Mouse (Mus musculus): Measurements from ENCODE around the gene Sucla2. TPM values are rescaled to one million over a fixed set of nuclear protein-coding genes. Genes with fewer than 3 reads are reported as not detected.
A peak's percentile ranks its signal among the peaks of the same experiment; 100 is the strongest.
"Not testable (repeated sequence)": the region's sequence is repeated elsewhere in the genome, so short reads cannot be mapped to it uniquely, and the experiment has no call there.

Sucla2 gene
- polyA plus RNA-seq, 1 experiment from 2014 or later = 113 TPM

DNA sequence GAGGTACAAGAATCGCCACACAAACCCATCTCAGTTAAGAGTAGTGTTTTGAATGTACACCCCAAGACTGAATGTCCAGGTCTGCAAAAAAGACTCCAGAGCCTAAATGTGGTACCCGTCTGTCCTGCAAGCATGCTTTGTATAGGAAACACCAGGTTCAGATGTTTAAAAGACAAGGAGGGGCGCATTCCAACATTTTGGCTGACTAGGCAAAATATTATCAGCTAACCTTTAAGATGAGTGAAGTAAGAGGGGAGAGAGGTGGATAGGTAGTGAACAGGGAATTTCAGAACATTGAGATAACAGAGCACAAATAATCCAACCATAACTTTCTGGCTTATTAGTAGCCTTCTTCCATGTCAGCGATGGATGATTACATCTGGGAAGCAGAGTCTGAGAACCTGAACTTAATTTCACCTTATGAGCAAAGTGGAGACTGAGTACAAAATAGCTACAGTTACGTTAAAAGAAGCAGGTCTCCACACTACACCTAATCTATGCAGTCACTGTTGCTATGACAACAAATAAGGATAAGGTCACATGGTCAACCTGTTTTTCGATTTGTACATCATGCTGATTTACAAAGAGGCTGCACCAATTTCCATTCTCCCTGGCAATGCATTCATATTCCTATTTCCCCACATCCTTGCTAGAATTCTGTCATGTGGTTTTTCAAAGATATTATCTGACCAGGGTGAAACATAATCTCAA, 8.8 kb downstream of the Sucla2 start:
- ATAC-seq (ENCODE audit: low FRiP score, low read depth) = no peak
- H3K4me2 ChIP-seq (replicated peaks) = no peak overlapping the region
- H3K4me1 ChIP-seq = no peaks in the 10 kb centered on the region
- H3K4me3 ChIP-seq = no peak overlapping the region
- no peaks in the 10 kb centered on the region for H3K36me3 ChIP-seq
- H3K27ac ChIP-seq = no peak overlapping the region
- 73% methylated on average over 6 of the region's 6 CpGs for whole genome bisulfite sequencing
- H3K9me3 ChIP-seq = no peaks in the 10 kb centered on the region
- H3K9ac ChIP-seq = no peak overlapping the region
- no peaks in the 10 kb centered on the region for H3K27me3 ChIP-seq (replicated peaks)

DNA sequence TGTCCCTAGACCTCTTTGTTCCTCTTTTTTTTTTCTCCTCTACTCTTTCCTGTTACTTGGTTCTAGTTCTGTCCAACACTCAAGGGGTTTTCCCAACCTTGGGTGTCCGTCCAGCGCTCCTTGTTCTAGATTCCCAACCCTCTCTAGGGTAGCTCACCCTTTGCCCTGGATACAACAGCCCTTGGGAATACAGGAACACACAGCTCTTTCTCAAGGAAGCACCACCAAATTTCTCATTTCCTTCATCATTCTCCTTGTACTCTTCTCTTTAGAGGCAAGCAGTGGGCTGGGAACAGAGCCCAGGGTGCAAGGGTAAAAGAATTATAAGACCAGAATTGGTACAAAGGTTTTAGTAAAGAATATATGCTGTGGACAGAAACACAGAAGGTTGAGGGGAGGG, 10.5 kb downstream of the Sucla2 start:
- 95% methylated on average over 2 of the region's 2 CpGs for WGBS
- Histone ChIP-seq H3K36me3 (no peaks in the 10 kb centered on the region), H3K9me3 (no peaks in the 10 kb centered on the region), H3K27ac (no peak overlapping the region), H3K9ac (no peak overlapping the region), H3K27me3 (replicated peaks) (no peaks in the 10 kb centered on the region), H3K4me2 (replicated peaks) (no peak overlapping the region), H3K4me1 (no peaks in the 10 kb centered on the region), H3K4me3 (no peak overlapping the region)
- no peak for ATAC-seq (ENCODE audit: low FRiP score, low read depth)

DNA sequence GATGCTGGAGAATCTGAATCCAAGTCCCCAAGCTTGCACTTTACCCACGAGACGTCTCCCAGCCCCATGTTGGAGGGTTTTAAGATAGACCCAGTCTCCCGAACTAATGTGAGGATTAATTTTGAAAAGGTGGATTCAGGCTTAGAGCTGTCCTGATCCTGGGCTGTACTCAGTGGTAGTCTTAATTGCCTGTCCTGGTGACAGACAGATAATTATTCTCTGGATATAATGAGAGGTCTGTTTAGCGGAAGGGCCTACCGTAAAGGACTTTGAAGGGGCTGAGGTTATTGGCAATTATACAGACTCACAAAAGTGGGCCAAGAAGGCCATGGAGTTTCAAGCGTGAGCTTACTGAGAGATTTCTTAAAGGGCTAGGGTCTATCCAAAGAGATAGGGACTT, 18.7 kb downstream of the Sucla2 start:
- H3K4me3 ChIP-seq = no peak overlapping the region
- no peak overlapping the region for H3K9ac ChIP-seq
- H3K27me3 ChIP-seq (replicated peaks) = no peaks in the 10 kb centered on the region
- no peaks in the 10 kb centered on the region for H3K4me1 ChIP-seq
- WGBS = 64% methylated on average over 6 of the region's 6 CpGs
- H3K9me3 ChIP-seq = no peaks in the 10 kb centered on the region
- no peaks in the 10 kb centered on the region for H3K36me3 ChIP-seq
- no peak for ATAC-seq (ENCODE audit: low FRiP score, low read depth)
- H3K4me2 ChIP-seq (replicated peaks) = no peak overlapping the region
- H3K27ac ChIP-seq = no peak overlapping the region

DNA sequence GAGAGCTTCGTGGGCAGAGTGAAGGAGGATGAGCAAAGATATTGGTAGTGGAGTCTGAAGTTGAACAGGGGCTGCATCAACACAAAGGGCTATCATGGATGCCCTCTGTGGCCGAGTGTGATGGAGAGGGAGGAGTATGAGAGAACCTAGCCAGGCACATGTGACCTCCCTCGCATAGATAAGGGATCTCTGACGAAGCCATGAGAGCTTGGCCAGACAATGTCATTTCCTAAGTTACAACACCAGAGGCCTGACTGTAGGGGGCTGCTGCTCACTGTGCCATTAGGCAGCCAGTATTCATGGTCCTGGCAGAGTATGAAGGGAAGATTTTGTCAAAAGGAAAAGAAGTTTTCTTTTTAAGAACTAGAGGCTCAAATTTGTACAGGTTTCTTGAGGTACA, 21.9 kb downstream of the Sucla2 start:
- ATAC-seq (ENCODE audit: low FRiP score, low read depth) = no peak
- Histone ChIP-seq H3K27me3 (replicated peaks) (no peaks in the 10 kb centered on the region), H3K4me1 (no peaks in the 10 kb centered on the region), H3K9ac (no peak overlapping the region), H3K36me3 (no peaks in the 10 kb centered on the region), H3K9me3 (no peaks in the 10 kb centered on the region), H3K4me3 (no peak overlapping the region), H3K4me2 (replicated peaks) (no peak overlapping the region), H3K27ac (no peak overlapping the region)
- 74% methylated on average over 4 of the region's 4 CpGs for WGBS

DNA sequence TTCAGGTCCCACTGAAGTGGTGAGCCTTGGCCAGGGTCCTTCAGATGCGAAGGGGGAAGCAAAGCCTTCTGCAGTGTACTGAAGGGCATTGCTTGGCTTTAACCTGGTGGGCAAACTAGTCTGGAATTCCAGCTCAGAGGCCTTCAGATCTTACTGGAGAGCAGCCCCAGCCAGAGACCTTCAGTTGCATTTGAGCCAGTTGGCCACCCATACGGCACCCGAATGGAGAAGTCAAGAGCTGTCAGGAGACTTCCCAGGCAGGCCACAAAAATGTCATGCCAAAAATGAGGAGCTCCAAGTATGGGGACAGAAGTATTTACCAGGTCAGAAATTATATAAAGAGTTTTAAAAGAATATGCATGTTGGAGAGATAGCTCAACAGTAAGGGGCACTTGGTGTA, 22.9 kb downstream of the Sucla2 start, which contains the start of gene Nudt15:
Gene Nudt15, minus strand, starts transcription at position 192 of the 400 bp plus-strand sequence.
- Histone ChIP-seq H3K27me3 (replicated peaks) (no peaks in the 10 kb centered on the region), H3K4me2 (replicated peaks) (no peak within 1 kb of the TSS), H3K4me1 (no peaks in the 10 kb centered on the region), H3K9ac (no peak within 1 kb of the TSS), H3K9me3 (no peaks in the 10 kb centered on the region), H3K27ac (no peak within 1 kb of the TSS), H3K4me3 (no peak within 1 kb of the TSS), H3K36me3 (no peaks in the 10 kb centered on the region)
- 94% methylated on average over 3 of the region's 3 CpGs for WGBS
- ATAC-seq (ENCODE audit: low FRiP score, low read depth) = no peak

DNA sequence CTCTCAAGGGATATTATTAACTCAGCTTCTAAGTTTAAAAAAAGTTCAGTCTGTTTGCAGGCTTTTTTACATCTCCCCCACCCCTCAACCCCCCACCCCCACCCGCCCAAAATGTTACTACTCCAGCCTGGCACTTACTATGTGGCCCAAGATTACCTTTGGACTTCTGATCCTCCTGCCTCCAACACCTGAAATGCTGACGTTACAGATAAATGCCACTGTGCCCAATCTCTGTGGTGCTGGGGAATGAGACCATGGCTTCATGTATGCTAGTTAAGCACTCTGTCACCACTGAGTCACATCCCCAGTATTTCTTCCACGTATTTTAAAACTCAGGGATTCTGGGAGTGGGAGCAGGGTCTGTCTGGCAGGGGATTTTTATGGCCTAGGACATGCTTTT, 25.2 kb downstream of the Sucla2 start:
- Histone ChIP-seq H3K9ac (no peak overlapping the region), H3K9me3 (no peaks in the 10 kb centered on the region), H3K4me2 (replicated peaks) (no peak overlapping the region), H3K4me1 (peaks cover 7% of the 10 kb centered on the region), H3K4me3 (no peak overlapping the region), H3K36me3 (peaks cover under 1% of the 10 kb centered on the region; the same call in 1 of the 2 replicates), H3K27me3 (replicated peaks) (no peaks in the 10 kb centered on the region), H3K27ac (no peak overlapping the region)
- no peak for ATAC-seq (ENCODE audit: low FRiP score, low read depth)
- WGBS = 59% methylated on average over 3 of the region's 3 CpGs

DNA sequence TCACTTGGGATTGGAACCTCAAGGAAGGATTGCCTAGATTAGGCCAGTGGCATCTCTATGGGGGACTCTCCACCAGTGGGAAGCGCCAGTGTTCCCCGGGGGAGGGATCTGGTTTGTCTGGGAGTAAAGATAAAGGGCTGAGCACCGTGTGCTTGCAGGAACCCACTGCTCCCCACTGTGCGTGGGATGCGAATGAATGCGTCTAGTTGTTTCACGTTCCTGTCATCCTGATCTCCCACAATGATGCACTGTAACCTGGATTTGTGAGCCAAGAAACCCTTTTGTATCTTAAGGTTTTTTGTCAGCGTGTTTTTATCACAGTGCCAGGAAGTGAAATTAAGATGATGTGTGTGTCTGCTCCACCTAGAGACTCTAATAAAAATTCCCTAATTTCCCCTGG, 25.6 kb downstream of the Sucla2 start:
- Histone ChIP-seq H3K4me2 (replicated peaks) (no peak overlapping the region), H3K4me3 (no peak overlapping the region), H3K36me3 (peaks cover 5% of the 10 kb centered on the region; the same call in 1 of the 2 replicates), H3K9me3 (no peaks in the 10 kb centered on the region), H3K4me1 (peaks cover 7% of the 10 kb centered on the region), H3K9ac (no peak overlapping the region), H3K27ac (no peak overlapping the region), H3K27me3 (replicated peaks) (no peaks in the 10 kb centered on the region)
- ATAC-seq (ENCODE audit: low FRiP score, low read depth) = no peak
- 50% methylated on average over 8 of the region's 8 CpGs for WGBS

DNA sequence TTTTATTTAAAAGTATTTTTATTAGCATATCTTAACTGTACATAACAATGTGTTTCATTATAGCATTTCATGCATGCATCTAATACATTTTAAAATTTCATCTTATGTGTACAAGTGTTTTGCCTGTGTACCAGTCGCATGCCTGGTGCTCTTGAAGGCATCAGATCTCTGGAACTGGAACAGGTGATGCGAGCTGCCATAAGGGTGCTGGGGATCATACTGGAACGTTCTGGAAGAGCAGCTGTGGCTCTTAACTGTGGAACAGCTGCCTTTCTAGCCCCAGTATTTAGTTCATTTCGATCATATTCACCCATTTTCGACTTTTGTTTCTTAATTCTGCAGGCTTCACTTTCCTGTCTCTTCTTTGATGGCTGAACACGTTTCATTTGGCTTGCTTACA, 26.0 kb downstream of the Sucla2 start:
- Histone ChIP-seq H3K36me3 (peaks cover 10% of the 10 kb centered on the region; the same call in 1 of the 2 replicates), H3K4me1 (peaks cover 7% of the 10 kb centered on the region), H3K9ac (no peak overlapping the region), H3K9me3 (no peaks in the 10 kb centered on the region), H3K4me2 (replicated peaks) (no peak overlapping the region), H3K4me3 (no peak overlapping the region), H3K27ac (no peak overlapping the region), H3K27me3 (replicated peaks) (no peaks in the 10 kb centered on the region)
- 86% methylated on average over 6 of the region's 6 CpGs for WGBS
- ATAC-seq (ENCODE audit: low FRiP score, low read depth) = no peak

DNA sequence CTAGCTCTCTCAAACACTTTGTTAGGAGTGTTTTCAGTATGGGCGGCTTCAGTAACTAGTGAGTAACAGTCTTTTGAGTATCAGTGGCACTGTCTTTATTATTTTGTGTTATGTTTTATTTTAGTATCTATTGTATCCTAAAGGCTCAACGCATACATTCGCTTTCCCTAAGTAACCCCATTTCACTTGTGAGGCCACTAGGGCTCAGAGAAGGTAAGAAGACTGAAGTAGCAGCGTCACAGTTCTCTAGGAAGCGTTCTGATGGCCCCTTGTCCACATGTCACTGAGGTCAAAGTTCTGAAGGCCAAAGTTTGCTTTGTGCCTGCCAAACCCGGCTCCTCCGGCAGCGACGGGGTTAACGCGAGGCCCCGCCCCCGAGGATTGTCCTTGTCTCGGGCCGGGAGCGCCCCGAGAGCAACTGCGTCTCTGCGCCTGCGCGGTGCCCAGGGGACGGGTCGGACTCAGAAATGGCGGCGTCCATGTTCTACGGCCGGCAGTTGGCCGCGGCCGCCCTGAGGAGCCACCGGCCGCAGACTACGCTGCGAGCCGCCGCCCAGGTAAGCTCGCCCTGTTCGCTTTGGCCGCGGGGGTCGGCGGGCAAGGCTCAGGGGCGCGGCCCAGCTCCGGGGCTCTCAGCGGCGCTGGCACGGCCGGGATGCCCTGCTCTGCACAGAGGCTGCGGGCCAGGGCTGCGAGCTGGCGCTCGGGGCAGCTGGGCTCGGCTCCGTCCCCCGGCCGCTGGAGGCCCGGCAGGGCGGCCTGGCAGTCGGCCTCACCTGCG, 27.4 kb downstream of the Sucla2 start:
- H3K9me3 ChIP-seq = no peaks in the 10 kb centered on the region
- WGBS = 4% methylated on average over 61 of the region's 61 CpGs
- peak overlapping the region; percentile 98 for H3K9ac ChIP-seq
- H3K4me1 ChIP-seq = peaks cover 7% of the 10 kb centered on the region
- H3K27ac ChIP-seq = peak overlapping the region; percentile 68
- H3K4me2 ChIP-seq (replicated peaks) = peak overlapping the region; percentile 85
- ATAC-seq (ENCODE audit: low FRiP score, low read depth) = peak; percentile 96
- H3K36me3 ChIP-seq = peaks cover 11% of the 10 kb centered on the region; the same call in 1 of the 2 replicates
- no peaks in the 10 kb centered on the region for H3K27me3 ChIP-seq (replicated peaks)
- H3K4me3 ChIP-seq = peak overlapping the region; percentile 100

DNA sequence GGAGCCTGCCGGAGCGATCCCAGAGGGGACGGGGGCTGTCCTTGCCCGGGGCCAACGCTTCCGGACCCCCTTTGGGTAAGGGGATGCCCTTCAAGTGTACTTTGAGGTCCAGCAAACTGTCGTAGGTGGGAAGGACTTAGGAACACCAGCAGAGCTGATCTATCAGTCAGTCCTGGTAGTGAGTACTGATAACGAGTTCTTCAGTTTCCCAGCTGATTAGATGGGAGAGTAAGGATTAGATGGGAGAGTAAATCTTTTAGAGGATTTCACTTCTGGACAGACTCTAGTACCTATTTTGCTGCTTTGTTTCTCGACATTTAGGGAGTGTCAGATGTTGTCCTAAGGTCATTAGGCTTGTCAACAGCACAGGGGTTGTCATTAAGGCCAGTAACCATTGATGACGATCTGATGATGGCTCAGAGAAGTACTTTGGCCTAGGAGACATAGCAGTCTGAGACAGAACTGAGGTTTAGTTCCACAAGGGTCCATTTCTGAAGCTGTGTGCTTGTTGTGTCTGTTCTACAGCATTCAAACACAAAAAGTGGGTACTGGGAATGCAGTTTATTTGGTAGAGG, 28.1 kb downstream of the Sucla2 start:
- WGBS = 1% methylated on average over 10 of the region's 10 CpGs
- Histone ChIP-seq H3K9ac (peak overlapping the region; percentile 98), H3K4me3 (peak overlapping the region; percentile 100), H3K36me3 (peaks cover 11% of the 10 kb centered on the region; the same call in 1 of the 2 replicates), H3K27ac (peak overlapping the region; percentile 68), H3K9me3 (no peaks in the 10 kb centered on the region), H3K4me2 (replicated peaks) (peak overlapping the region; percentile 85), H3K4me1 (peaks cover 7% of the 10 kb centered on the region), H3K27me3 (replicated peaks) (no peaks in the 10 kb centered on the region)
- ATAC-seq (ENCODE audit: low FRiP score, low read depth) = no peak

DNA sequence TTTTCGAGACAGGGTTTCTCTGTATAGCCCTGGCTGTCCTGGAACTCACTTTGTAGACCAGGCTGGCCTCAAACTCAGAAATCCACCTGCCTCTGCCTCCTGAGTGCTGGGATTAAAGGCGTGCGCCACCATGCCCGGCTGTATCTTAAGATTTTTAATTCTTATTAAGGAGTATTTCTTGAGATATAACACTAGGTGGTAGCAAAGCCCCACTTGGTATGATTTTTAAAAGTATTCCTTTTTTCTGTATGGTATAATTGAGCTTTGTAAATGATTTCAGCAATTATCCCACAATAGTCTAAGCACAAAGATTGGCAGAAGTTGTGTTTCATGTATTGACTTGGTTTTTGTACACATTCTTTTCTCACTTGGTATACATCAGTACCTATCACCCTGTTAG, 44.7 kb downstream of the Sucla2 start:
- not testable (repeated sequence) for H3K4me2 ChIP-seq (replicated peaks); H3K9ac ChIP-seq; H3K9me3 ChIP-seq; H3K4me3 ChIP-seq; H3K4me1 ChIP-seq; ATAC-seq (ENCODE audit: low FRiP score, low read depth); H3K27ac ChIP-seq; H3K27me3 ChIP-seq (replicated peaks)
- WGBS = 95% methylated on average over 4 of the region's 4 CpGs
- H3K36me3 ChIP-seq = peaks cover 19% of the 10 kb centered on the region; the same call in 1 of the 2 replicates

DNA sequence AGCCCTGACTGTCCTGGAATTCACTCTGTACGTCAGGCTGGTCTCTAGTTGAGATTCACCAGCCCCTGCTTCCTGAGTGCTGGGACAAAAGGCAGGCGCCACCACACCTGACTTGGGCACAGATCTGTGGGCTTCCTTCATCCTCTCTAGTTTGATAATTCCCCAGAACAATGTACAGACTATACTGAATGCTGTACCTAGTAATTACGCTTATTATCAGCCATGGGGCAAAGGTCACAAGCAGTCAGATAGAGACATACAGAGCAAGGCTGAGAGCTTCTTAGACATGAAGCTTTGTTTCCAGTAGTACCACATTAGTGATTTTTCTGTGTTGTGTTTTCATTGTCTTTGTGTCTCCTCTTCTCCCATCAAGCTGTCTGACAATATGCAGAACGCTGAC, 46.0 kb downstream of the Sucla2 start:
- no peak overlapping the region for H3K4me3 ChIP-seq
- peaks cover 21% of the 10 kb centered on the region; the same call in 1 of the 2 replicates for H3K36me3 ChIP-seq
- no peaks in the 10 kb centered on the region for H3K27me3 ChIP-seq (replicated peaks)
- 92% methylated on average over 4 of the region's 4 CpGs for WGBS
- no peaks in the 10 kb centered on the region for H3K9me3 ChIP-seq
- H3K4me1 ChIP-seq = no peaks in the 10 kb centered on the region
- H3K27ac ChIP-seq = no peak overlapping the region
- ATAC-seq (ENCODE audit: low FRiP score, low read depth) = no peak
- no peak overlapping the region for H3K9ac ChIP-seq
- no peak overlapping the region for H3K4me2 ChIP-seq (replicated peaks)
